ENCODE assay signal across 8 mouse cellular contexts in genomic region chr3:96239949-96240798, GRCm38 (mm10). TPM values are rescaled to one million over a fixed set of nuclear protein-coding genes. Genes with fewer than 3 reads are reported as not detected.
A peak's percentile ranks its signal among the peaks of the same experiment; 100 is the strongest.
DNase-seq lines count a peak whose midpoint lies in the region; ATAC-seq and TF ChIP-seq lines count a peak whose summit lies in the region.
"Not testable (repeated sequence)": the region's sequence is repeated elsewhere in the genome, so short reads cannot be mapped to it uniquely, and the experiment has no call there.

Gene Hist2h2aa2 (minus strand): TSS chr3:96240276.

- H3K27ac ChIP-seq in cortical plate, adult 2 months (ENCODE audit: insufficient read depth, low read length) = peak within 1 kb of the TSS; percentile 80

- TF ChIP-seq CTCF in cortical plate, adult 2 months (IDR thresholded peaks at IDR 0.05; ENCODE audit: extremely low read depth, insufficient read depth, low read length) = not testable (repeated sequence)

- peak within 1 kb of the TSS; percentile 69 for H3K4me3 ChIP-seq in cortical plate, adult 2 months (ENCODE audit: insufficient read depth, low read length)

- TF ChIP-seq POLR2A in cortical plate, adult 2 months (IDR thresholded peaks at IDR 0.05; ENCODE audit: extremely low read depth, insufficient read depth, low read length) = peak; percentile 51; the same call in 1 of the 2 replicates

- H3K4me1 ChIP-seq in cortical plate, adult 2 months (ENCODE audit: control insufficient read depth, insufficient read depth, low read length) = not testable (repeated sequence)

- ATAC-seq in megakaryocyte, adult 5-6 weeks (ENCODE audit: poor library complexity, severe bottlenecking) = peak; percentile 67

- peak; percentile 50 for DNase-seq in R1 (ENCODE audit: low read depth, low spot score)
- DNase-seq in gastrocnemius, postnatal 10 days = peak; percentile 88
- DNase-seq in induced T-regulatory cell, adult 2 months (ENCODE audit: low read depth) = peak; percentile 75
- DNase-seq in left cerebral cortex, adult 8-10 months (ENCODE audit: low spot score in 2 of 2) = peak; percentile 92 to 100
- peak; percentile 97 for DNase-seq in right cerebral cortex, postnatal 10 days (ENCODE audit: low spot score in 2 of 2)
- peak; percentile 94 for DNase-seq in urinary bladder, postnatal 14 days (ENCODE audit: low spot score)

RNA-seq across cellular contexts. Expression of gene Hist2h2aa2, which starts in this region (rescaled TPM):
- polyA plus RNA-seq in cortical plate, adult 2 months (2012; rRNA removed) = 5.5 and 18.0 TPM in 2 replicates
- total RNA-seq in gastrocnemius, postnatal 10 days (2021) = 100 to 1,000 TPM; 666 to 717 TPM
- 100 to 1,000 TPM; 190 to 245 (median 229) TPM for total RNA-seq in left cerebral cortex, adult 8-10 months (2022)
- 98.2 and 115 TPM in 2 replicates for total RNA-seq in megakaryocyte, adult 5-6 weeks (2015)
- total RNA-seq in megakaryocyte, adult 5-6 weeks (2017) = not detected in 2 replicates

Comparison
In these comparisons a context has a peak if more than half of its experiments do, and no peak if none do; other contexts are left out.
1. Peak in every context shown above with its lines: DNase-seq, ATAC-seq, H3K4me3 ChIP-seq and H3K27ac ChIP-seq.